In the genomic region with DNA sequence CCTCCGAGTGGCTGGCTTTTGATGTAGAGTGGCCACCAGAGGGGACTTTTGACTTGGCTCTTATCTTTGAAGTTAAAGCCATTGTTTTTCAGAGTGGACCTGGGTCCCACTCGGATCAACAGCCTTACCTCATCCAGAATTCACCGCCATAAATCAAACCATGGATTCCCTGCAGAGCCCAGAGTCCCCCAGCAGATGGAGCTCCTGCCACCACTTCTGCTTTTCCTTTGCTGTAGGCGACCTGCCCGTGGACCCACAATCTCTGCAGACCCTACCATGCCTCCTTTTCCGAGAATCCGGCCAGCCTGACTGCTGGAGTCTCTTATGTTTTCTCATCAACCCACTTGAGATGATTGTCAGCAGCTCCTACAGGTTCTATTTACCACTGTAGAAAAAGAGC, we compare ENCODE assay signal across 9 mouse cellular contexts. TPM values are rescaled to one million over a fixed set of nuclear protein-coding genes. Genes with fewer than 3 reads are reported as not detected.
DNase-seq lines count a peak whose midpoint lies in the region; ATAC-seq and TF ChIP-seq lines count a peak whose summit lies in the region.
"Had no signal": no experiment of that assay in that cellular context is flagged by ENCODE, and none has a peak within 500 bp of the region (broad histone marks: within the 10 kb centered on the region; RNA-seq: fewer than 3 reads in every experiment).

No protein-coding gene starts in this region.

- H3K9ac ChIP-seq in lung, postnatal 0 days (replicated peaks; ENCODE audit: low read depth), result no peak overlapping the region
- H3K9ac ChIP-seq: hindbrain, embryonic 15.5 days had no signal

- WGBS in lung, postnatal 0 days, result 17% methylated on average over 7 of the region's 7 CpGs
- WGBS in small intestine, adult 2 months, result 15% methylated on average over 7 of the region's 7 CpGs

- H3K27me3 ChIP-seq in lung, postnatal 0 days (replicated peaks; ENCODE audit: insufficient read depth, low read length), result no peaks in the 10 kb centered on the region
- H3K27me3 ChIP-seq in small intestine, adult 2 months (ENCODE audit: control insufficient read depth, insufficient read depth, low read length), result no peaks in the 10 kb centered on the region
- H3K27me3 ChIP-seq: hindbrain, embryonic 15.5 days had no signal

- H3K27ac ChIP-seq in lung, postnatal 0 days (ENCODE audit: low read length), result no peak overlapping the region
- no peak overlapping the region for H3K27ac ChIP-seq in small intestine, adult 2 months (ENCODE audit: insufficient read depth, low read depth, low read length)
- H3K27ac ChIP-seq: hindbrain, embryonic 15.5 days had no signal

- no peak for TF ChIP-seq EP300 in lung, postnatal 0 days (IDR thresholded peaks at IDR 0.05)

- H3K4me1 ChIP-seq in lung, postnatal 0 days (ENCODE audit: insufficient read depth, low read depth, low read length), result peaks cover 3% of the 10 kb centered on the region; the same call in 1 of the 2 replicates
- H3K4me1 ChIP-seq in small intestine, adult 2 months (ENCODE audit: control insufficient read depth, insufficient read depth, insufficient read length, low read length), result peaks cover 13% of the 10 kb centered on the region; the same call in 1 of the 2 replicates

- DNase-seq in cerebellum, adult 11 months, result peak; percentile 62
- peak; percentile 31 to 62 for DNase-seq in spleen, adult 18-20 months
- no peak for DNase-seq in spleen, adult 12 weeks (ENCODE audit: low spot score)
- DNase-seq in embryo, embryonic 11 days, result peak; percentile 54
- DNase-seq in kidney, postnatal 4 days, result peak; percentile 70 to 76
- peak; percentile 65 for DNase-seq in lung, postnatal 0 days (ENCODE audit: low spot score)

- ATAC-seq in cerebellum, adult (ENCODE audit: insufficient number of reproducible peaks, low FRiP score, low TSS enrichment), result no peak
- peak; percentile 40; the same call in 1 of the 2 replicates for ATAC-seq in lung, postnatal 0 days

- no peaks in the 10 kb centered on the region for H3K9me3 ChIP-seq in lung, postnatal 0 days (ENCODE audit: low read length)
- H3K9me3 ChIP-seq: hindbrain, embryonic 15.5 days had no signal

- H3K36me3 ChIP-seq in lung, postnatal 0 days (ENCODE audit: insufficient read depth, low read length), result 0 out of 2 replicates have a peak, but pooled peaks cover 13% of the 10 kb centered on the region
- H3K36me3 ChIP-seq in small intestine, adult 2 months (ENCODE audit: control insufficient read depth, insufficient read depth, low read length), result peaks cover 23% of the 10 kb centered on the region
- H3K36me3 ChIP-seq: hindbrain, embryonic 15.5 days had no signal

- TF ChIP-seq POLR2A in small intestine, adult 2 months (IDR thresholded peaks at IDR 0.05; ENCODE audit: low read depth, low read length), result no peak

- H3K4me2 ChIP-seq in lung, postnatal 0 days (replicated peaks; ENCODE audit: low read depth, low read length), result no peak overlapping the region
- H3K4me2 ChIP-seq: hindbrain, embryonic 15.5 days had no signal

- peak; percentile 77 for TF ChIP-seq CTCF in lung, postnatal 0 days (IDR thresholded peaks at IDR 0.05)
- peak; percentile 69; the same call in 1 of the 2 replicates for TF ChIP-seq CTCF in small intestine, adult 2 months (IDR thresholded peaks at IDR 0.05; ENCODE audit: extremely low read depth, insufficient read length, insufficient replicate concordance, low read depth, low read length)

- H3K4me3 ChIP-seq in lung, postnatal 0 days (ENCODE audit: low read depth, low read length), result no peak overlapping the region
- no peak overlapping the region for H3K4me3 ChIP-seq in small intestine, adult 2 months (ENCODE audit: low read depth, low read length)
- H3K4me3 ChIP-seq: hindbrain, embryonic 15.5 days had no signal

RNA-seq across cellular contexts. Expression of a gene that starts 5.8 kb away (rescaled TPM):
- polyA plus RNA-seq in lung, postnatal 0 days (2015; fragmentation: Nextera tagmentation; extraction: Ambion mirVana), result 30.6 and 33.6 TPM in 2 replicates
- 25.5 and 67.9 TPM in 2 replicates for polyA plus RNA-seq in small intestine, adult 2 months (2012; rRNA removed)
